Mouse (Mus musculus): ENCODE measurements around the gene Steap1. TPM values are rescaled to one million over a fixed set of nuclear protein-coding genes. Genes with fewer than 3 reads are reported as not detected.

The Steap1 gene
- polyA plus RNA-seq, 1 experiment from 2014 or later = 2.3 TPM

DNA sequence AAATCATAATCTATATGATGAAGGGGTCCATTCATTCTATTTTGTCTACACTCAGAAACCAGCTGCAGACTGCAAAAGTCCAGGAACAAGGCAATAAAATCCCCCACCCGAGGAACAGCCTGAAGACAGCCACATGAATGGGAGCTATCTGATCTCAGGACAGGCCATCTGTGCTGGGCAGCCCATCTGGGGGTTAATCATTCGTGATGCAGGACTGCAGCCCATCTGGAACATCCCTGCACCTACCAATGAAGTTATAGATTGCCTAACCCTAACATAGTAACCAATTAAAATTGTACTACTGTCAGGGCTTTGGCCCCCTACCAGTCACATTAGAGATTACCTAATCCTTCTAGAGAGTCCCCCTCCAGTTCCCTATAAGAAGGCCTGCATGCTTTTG is 44.1 kb downstream of the Steap1 start:
- ATAC-seq = no peak
- WGBS = 19% methylated on average over 2 of the region's 2 CpGs
- Histone ChIP-seq H3K27me3 (replicated peaks; ENCODE audit: control insufficient read depth, insufficient read depth, low read length) (no peaks in the 10 kb centered on the region), H3K27ac (ENCODE audit: low read depth, low read length) (no peak overlapping the region), H3K4me3 (ENCODE audit: low read depth, low read length) (no peak overlapping the region), H3K36me3 (ENCODE audit: control insufficient read depth, insufficient read depth) (no peaks in the 10 kb centered on the region), H3K4me2 (replicated peaks; ENCODE audit: low read depth) (no peak overlapping the region), H3K9ac (ENCODE audit: low read depth, low read length) (no peak overlapping the region), H3K9me3 (ENCODE audit: control insufficient read depth) (no peaks in the 10 kb centered on the region), H3K4me1 (replicated peaks; ENCODE audit: control insufficient read depth, insufficient read depth, low read length) (no peaks in the 10 kb centered on the region)
- TF ChIP-seq CTCF (IDR thresholded peaks at IDR 0.05; ENCODE audit: low read depth) = no peak

DNA sequence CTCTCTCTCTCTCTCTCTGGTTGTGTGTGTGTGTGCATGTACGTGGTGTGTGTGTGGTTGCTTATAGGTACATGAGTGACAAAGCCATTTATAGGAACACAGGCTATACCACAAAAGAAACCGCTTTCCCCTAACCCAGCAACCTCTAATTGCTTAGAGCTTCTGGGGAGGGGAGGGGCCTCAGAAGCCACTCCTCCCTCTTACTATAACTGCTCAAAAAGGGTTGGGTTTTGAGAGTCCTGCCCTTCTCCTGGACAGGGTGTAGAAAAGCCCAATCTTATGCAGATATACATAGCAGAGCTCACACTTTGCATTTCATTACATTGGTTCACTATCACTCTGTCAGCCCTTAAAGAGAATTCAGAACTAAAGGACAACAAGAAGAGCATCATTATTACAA is 48.7 kb downstream of the Steap1 start:
- H3K4me2 ChIP-seq (replicated peaks; ENCODE audit: low read depth) = no peak overlapping the region
- no peak for TF ChIP-seq CTCF (IDR thresholded peaks at IDR 0.05; ENCODE audit: low read depth)
- no peak overlapping the region for H3K4me3 ChIP-seq (ENCODE audit: low read depth, low read length)
- H3K27ac ChIP-seq (ENCODE audit: low read depth, low read length) = no peak overlapping the region
- H3K27me3 ChIP-seq (replicated peaks; ENCODE audit: control insufficient read depth, insufficient read depth, low read length) = no peaks in the 10 kb centered on the region
- no peaks in the 10 kb centered on the region for H3K9me3 ChIP-seq (ENCODE audit: control insufficient read depth)
- no peaks in the 10 kb centered on the region for H3K36me3 ChIP-seq (ENCODE audit: control insufficient read depth, insufficient read depth)
- no peaks in the 10 kb centered on the region for H3K4me1 ChIP-seq (replicated peaks; ENCODE audit: control insufficient read depth, insufficient read depth, low read length)
- 79% methylated on average over 2 of the region's 2 CpGs for WGBS
- no peak for ATAC-seq
- H3K9ac ChIP-seq (ENCODE audit: low read depth, low read length) = no peak overlapping the region

DNA sequence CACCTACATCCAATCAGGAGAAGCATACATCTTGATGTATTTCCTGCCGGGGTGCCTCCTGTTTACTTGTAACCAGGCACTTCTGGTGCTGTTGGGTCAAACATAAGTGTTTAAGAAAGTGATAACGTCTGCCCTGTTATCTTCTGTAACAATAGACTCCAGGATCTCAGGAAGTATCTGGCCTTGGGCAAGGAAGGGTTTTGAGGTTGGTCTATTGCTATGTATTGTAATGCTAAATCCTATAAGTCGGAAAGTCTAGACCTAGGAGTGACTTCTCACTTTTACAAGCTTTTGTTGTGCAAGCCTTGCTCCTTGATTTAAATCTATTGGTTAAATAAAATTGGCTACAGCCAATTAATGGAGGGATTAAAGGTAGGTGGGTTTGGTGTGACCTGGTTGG is 50.3 kb downstream of the Steap1 start:
- no peak overlapping the region for H3K4me3 ChIP-seq (ENCODE audit: low read depth, low read length)
- no peak overlapping the region for H3K27ac ChIP-seq (ENCODE audit: low read depth, low read length)
- no peaks in the 10 kb centered on the region for H3K4me1 ChIP-seq (replicated peaks; ENCODE audit: control insufficient read depth, insufficient read depth, low read length)
- no peak for TF ChIP-seq CTCF (IDR thresholded peaks at IDR 0.05; ENCODE audit: low read depth)
- H3K36me3 ChIP-seq (ENCODE audit: control insufficient read depth, insufficient read depth) = no peaks in the 10 kb centered on the region
- H3K27me3 ChIP-seq (replicated peaks; ENCODE audit: control insufficient read depth, insufficient read depth, low read length) = no peaks in the 10 kb centered on the region
- no peak for ATAC-seq
- no peak overlapping the region for H3K9ac ChIP-seq (ENCODE audit: low read depth, low read length)
- no peak overlapping the region for H3K4me2 ChIP-seq (replicated peaks; ENCODE audit: low read depth)
- no peaks in the 10 kb centered on the region for H3K9me3 ChIP-seq (ENCODE audit: control insufficient read depth)
- 49% methylated on average over 3 of the region's 3 CpGs for WGBS

DNA sequence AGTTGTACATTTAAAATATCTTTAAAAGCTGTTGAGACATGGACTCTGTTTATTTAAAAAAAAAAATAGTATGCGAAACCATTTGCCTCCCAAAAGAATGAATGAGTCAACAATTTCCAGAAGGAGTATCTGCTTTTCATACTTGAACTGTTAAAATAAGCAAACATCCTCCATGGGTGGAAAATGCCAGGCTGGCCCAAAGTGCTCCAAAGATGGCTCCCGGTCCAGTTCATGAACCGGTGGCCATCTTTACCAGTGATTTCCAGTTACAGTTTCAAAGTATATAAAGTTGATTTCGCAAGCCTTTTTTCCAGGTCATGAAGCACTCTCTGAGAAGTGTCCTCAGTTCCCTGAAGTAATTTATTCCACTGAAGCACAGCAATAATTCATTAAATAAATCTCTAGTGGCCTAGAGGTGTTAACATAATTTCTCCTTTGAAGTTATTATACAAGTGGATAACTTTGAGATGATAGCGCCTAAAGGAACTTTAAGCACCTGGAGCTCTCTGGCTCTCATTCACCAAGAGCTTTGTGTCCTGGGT is 53.7 kb downstream of the Steap1 start:
- 84% methylated on average over 5 of the region's 5 CpGs for WGBS
- Histone ChIP-seq H3K4me3 (ENCODE audit: low read depth, low read length) (no peak overlapping the region), H3K27me3 (replicated peaks; ENCODE audit: control insufficient read depth, insufficient read depth, low read length) (no peaks in the 10 kb centered on the region), H3K4me2 (replicated peaks; ENCODE audit: low read depth) (no peak overlapping the region), H3K27ac (ENCODE audit: low read depth, low read length) (no peak overlapping the region), H3K9ac (ENCODE audit: low read depth, low read length) (no peak overlapping the region), H3K4me1 (replicated peaks; ENCODE audit: control insufficient read depth, insufficient read depth, low read length) (no peaks in the 10 kb centered on the region), H3K9me3 (ENCODE audit: control insufficient read depth) (no peaks in the 10 kb centered on the region), H3K36me3 (ENCODE audit: control insufficient read depth, insufficient read depth) (no peaks in the 10 kb centered on the region)
- TF ChIP-seq CTCF (IDR thresholded peaks at IDR 0.05; ENCODE audit: low read depth) = no peak
- no peak for ATAC-seq

DNA sequence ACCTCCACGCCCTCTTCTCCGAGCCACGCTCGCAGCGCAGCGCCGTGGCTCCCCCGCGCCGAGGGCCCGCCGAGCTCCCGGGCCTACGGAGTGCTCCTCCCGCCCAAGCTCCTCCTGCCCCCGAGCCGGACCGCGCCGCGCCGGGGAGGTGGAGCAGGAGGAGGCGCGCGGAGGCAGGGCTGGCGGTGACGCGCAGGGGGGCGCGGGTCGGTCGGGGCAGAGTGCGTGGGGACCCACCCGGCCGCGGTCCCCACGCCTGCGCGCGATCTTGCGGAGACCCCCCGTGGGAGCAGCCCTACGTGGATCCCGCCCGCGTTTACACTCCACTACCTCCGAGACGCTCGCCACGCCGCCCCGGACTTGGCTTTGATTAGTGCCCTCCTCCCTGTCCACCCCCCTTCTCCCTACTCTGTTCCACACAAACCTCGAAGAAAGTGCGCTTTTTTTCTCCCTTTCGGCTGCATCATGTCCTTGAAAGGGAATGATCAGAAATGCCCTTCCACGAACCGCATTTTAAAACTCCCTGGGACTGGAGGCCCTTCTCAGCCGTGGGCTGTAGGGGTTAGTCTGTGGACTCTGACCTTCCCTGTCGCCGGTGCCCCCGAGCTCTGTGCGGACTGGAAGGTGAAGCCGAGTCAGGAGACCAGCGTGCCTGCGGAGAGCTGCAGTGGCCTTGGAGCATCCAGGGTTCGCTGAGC is 55.0 kb downstream of the Steap1 start, which contains the start of gene Steap2:
Steap2 (minus strand) TSS at position 623 of the 698 bp plus-strand sequence.
- Histone ChIP-seq H3K4me3 (ENCODE audit: low read depth, low read length) (peak within 1 kb of the TSS; percentile 82), H3K36me3 (ENCODE audit: control insufficient read depth, insufficient read depth) (no peaks in the 10 kb centered on the region), H3K4me2 (replicated peaks; ENCODE audit: low read depth) (peak within 1 kb of the TSS; percentile 95), H3K9me3 (ENCODE audit: control insufficient read depth) (no peaks in the 10 kb centered on the region), H3K27me3 (replicated peaks; ENCODE audit: control insufficient read depth, insufficient read depth, low read length) (no peaks in the 10 kb centered on the region), H3K27ac (ENCODE audit: low read depth, low read length) (peak within 1 kb of the TSS; percentile 46), H3K9ac (ENCODE audit: low read depth, low read length) (peak within 1 kb of the TSS; percentile 66), H3K4me1 (replicated peaks; ENCODE audit: control insufficient read depth, insufficient read depth, low read length) (no peaks in the 10 kb centered on the region; the same call in 1 of the 2 replicates)
- no peak for TF ChIP-seq CTCF (IDR thresholded peaks at IDR 0.05; ENCODE audit: low read depth)
- WGBS = under 1% methylated on average over 64 of the region's 66 CpGs
- peak; percentile 91 for ATAC-seq

DNA sequence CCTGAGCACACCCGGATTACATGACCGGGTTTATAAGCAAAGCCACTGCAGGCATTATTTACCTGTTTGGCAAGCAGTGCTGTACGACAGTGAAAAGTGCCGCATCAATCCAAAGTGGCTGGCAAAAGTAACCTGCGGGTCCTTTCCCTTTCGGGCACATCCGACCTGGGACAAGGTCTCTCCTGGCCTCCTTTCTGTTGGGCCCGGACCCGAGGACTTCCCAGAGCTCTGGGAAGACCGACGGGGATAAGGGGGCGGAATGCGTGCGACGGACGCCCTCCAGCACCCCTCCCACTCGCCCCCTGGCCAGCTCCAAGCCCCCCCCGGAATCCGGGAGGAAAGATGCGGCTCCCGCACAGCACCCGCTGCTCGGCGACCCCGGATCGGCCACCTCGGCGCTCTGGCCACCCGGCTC is 55.6 kb downstream of the Steap1 start:
- TF ChIP-seq CTCF (IDR thresholded peaks at IDR 0.05; ENCODE audit: low read depth) = no peak
- Histone ChIP-seq H3K4me1 (replicated peaks; ENCODE audit: control insufficient read depth, insufficient read depth, low read length) (no peaks in the 10 kb centered on the region; the same call in 1 of the 2 replicates), H3K9me3 (ENCODE audit: control insufficient read depth) (no peaks in the 10 kb centered on the region), H3K36me3 (ENCODE audit: control insufficient read depth, insufficient read depth) (no peaks in the 10 kb centered on the region), H3K27me3 (replicated peaks; ENCODE audit: control insufficient read depth, insufficient read depth, low read length) (no peaks in the 10 kb centered on the region), H3K9ac (ENCODE audit: low read depth, low read length) (peak overlapping the region; percentile 66), H3K27ac (ENCODE audit: low read depth, low read length) (no peak overlapping the region), H3K4me3 (ENCODE audit: low read depth, low read length) (peak overlapping the region; percentile 82), H3K4me2 (replicated peaks; ENCODE audit: low read depth) (peak overlapping the region; percentile 95)
- under 1% methylated on average over 28 of the region's 29 CpGs for WGBS
- ATAC-seq = peak; percentile 37

All from intestine, postnatal 0 days (tissue).